Mouse (Mus musculus) heart, postnatal 36 days (tissue): Measurements from ENCODE around the gene Arhgef25. TPM values are rescaled to one million over a fixed set of nuclear protein-coding genes. Genes with fewer than 3 reads are reported as not detected.
"Not testable (repeated sequence)": the region's sequence is repeated elsewhere in the genome, so short reads cannot be mapped to it uniquely, and the experiment has no call there.

Source experiments
- DNase-seq, 2 experiments: peaks; one replicate each; pipeline ENCODE4 v3.0.0; 2021 to 2022
- intact Hi-C: fragments of 180-260 bp; cut with DNase I; formaldehyde crosslinking; loops from one replicate; pipeline ENCODE4 v1.15.1; 2025
- total RNA-seq, 2 experiments: library from RNA; stranded (reverse); gene quantifications; 2 replicates each; pipeline ENCODE4 v1.2.3; 2021

The Arhgef25 gene
- total RNA-seq, 2 experiments from 2014 or later = 12.4 to 12.8 TPM

GRCm38 (mm10) chr10:127205373-127205772 lies 15.5 kb upstream of the Arhgef25 start:
- DNase-seq = no peak
- intact Hi-C loops = no loop called here

GRCm38 (mm10) chr10:127204589-127204988 lies 14.7 kb upstream of the Arhgef25 start:
- intact Hi-C loops = no loop called here
- no peak for DNase-seq

DNA sequence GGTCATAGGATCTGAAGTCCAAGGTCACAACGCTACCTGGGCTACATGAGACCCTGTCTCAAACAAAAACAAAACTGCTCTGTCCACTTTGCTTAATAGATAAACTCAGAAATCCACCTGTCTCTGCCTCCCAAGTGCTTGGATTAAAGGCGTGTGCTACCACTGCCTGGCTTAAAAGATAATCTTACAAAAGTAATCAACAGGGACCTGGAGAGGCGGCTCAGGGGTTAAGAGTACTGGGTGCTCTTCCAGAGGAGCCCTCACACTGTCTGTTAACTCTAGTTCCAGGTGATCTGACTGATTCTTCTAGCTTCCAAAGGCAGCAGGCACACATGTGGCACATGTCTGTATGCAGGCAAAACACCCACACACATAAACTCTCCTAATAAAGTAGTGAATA lies 13.2 kb upstream of the Arhgef25 start:
- intact Hi-C loops = no loop called here
- DNase-seq = no peak

- intact Hi-C loops = no loop called here
- DNase-seq = no peak
These were observed 10.4 kb upstream of the Arhgef25 start for GRCm38 (mm10) chr10:127200279-127200678.

GRCm38 (mm10) chr10:127199474-127199873 lies 9.6 kb upstream of the Arhgef25 start:
- intact Hi-C loops = no loop called here
- DNase-seq = no peak

GRCm38 (mm10) chr10:127199068-127199467 lies 9.2 kb upstream of the Arhgef25 start:
- no peak for DNase-seq
- intact Hi-C loops = no loop called here

- DNase-seq = no peak
- intact Hi-C loops = no loop called here
These were observed 8.6 kb upstream of the Arhgef25 start for GRCm38 (mm10) chr10:127198492-127198891.

DNA sequence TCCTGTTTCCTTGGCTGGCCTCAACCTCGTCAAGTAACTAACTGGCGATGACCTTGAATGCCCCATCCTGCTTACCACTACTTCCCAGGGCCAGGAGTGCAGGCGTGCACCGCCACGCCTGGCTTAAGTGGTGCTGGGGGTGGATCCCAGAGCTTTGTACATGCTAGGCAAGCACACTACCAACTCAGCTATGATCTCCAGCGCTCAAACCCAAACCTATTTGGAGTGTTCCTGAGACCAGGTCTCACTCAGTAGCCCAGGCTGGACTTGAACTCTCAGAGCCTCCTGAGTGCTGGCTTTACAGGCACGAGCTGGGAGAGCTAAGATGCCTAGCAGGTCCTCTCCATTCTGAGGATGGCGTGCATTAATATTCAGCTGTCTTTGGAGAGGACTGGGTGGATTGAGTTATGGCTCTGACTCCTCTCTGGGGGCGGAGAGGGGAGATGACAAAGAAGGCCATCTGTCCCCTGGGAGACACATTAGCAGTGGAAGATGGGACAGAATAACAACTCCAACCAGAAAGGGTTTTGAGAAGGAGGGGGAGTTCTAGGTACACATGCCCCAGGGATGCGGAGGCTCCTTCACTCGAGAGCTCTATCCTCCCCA lies 7.7 kb upstream of the Arhgef25 start:
- intact Hi-C loops = no loop called here
- DNase-seq = no peak

- DNase-seq = no peak
- intact Hi-C loops = no loop called here
These were observed 7.2 kb upstream of the Arhgef25 start for GRCm38 (mm10) chr10:127197104-127197503.

DNA sequence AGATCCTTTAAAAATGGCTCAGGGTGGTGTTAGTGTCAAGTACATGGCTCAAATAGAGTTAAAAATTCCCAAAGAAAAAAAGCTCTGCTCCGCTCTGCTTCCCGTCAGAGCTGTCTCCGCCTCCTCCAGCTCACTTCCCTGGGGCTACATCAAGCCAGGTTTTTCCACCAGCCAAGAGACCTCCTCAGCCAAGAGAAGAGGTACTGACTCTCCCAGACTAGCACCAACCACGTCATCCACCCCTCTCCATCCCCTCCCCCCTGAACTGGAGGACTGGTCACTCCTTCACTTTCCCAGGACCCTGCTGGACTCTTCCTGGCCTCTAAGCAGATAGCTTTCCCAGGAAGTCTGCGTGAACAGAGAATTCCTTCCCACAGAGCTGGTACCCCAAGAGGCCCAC lies 6.5 kb upstream of the Arhgef25 start:
- DNase-seq = peak; percentile 64 to 65
- intact Hi-C loops = no loop called here

DNA sequence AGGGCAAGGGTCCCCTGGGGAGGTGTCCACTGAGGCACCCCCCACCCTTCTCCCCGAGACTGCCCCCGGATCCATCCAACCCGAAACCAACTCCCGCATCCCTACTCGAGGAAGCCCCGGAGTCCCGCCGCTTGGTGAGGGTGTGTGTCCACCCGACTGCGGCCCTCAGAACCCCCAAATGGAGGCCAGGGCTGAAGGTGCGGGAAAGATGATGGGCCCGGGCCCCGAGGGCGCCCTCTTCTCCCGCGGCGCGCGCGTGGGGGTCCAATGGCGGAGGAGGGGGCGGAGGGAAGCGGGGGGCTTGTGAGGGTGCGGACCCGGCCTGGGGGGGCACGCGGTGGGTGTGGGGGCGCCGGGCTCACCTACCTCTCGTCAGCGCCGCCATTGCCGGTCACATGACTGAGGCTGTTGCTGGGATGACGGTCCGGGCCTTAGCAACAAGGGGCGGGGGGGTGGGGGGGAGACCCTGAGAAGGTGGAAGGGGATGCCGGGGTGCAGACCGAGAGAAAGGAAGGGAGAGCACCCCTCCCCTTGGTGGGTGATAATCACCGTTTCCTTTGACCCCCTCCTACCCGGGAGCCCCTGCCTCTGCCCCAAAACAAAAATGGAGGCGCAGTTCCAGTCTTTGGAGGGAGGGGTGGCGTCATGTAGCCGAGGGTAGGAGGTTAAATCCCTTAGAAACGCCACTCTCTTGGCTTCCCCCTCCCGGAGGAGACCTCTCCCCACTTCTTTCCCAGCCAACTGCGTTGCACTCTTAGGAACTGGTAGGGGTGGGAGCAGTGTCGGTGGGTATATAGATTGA lies 5.6 kb upstream of the Arhgef25 start, which contains the start of gene Dtx3:
Gene Dtx3 (minus strand): TSS at position 401 of the 802 bp plus-strand sequence.
- intact Hi-C loops = no loop called here

DNA sequence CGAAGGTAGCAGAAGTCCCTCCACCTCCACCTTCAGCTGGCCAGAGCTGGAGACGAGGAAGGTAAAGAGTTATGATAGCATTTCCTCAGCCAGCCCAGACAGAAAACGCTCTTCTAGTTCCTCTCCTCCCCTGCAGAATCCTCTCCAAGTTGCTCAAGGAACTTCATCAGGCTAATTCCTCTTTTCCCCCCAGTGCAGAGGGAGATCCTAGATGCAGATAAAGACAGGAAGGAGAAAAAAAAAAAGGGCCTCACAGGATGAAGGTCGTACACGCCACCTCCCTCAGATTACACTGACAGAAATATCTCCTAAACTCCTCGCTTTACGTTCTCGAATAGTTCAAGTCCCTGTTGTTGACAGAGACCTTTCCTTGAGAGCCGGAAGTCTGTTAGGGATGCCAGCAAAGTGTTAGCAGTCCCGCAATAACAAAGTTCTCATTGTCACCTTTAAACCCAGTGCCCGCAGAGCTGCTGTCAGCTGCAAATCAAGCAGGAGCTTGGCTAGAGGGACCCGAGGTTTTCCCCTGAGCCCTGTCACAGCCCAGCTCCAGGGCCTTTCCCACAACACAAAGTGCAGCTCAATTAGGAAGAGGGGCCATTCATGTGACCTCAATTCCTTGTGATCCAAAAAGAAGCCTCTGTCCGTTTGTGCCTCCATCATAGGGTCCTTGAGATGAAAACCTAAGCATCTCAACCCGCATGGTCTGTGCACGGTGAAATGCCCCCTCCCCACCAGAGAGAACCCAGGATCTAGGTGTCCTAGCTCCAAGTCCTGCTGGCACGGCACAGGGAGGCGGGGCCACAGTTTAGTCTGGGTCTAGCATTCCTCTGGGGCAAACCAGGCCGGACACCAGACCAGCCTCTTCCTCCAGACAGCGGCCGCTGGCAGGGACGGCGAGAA lies 4.8 kb upstream of the Arhgef25 start:
- intact Hi-C loops = no loop called here

More for the DNA sequence above, 5.6 kb upstream of the Arhgef25 start, which contains the start of gene Dtx3:
- peak in 1 of 2 experiments; percentile 62 for DNase-seq

DNA sequence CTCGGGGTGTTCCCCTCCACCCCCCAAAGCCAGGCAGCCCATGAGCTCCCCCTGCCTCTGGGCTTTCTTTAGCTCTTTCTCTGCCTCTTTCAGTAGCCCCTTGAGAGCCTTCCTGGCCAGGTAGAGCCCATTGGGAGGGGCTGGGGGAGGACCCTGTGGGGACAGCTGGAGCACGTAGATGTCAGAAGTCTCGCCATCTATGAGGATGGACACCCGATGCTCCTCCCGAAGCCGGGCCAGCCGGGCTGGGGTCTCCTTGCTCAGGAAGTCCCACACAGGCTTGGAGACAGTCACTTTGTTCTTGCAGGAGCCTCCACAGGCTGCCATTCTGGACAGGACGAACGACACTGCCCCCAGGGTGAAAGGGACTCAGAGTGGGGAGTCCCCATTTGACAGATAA lies 3.1 kb upstream of the Arhgef25 start:
- intact Hi-C loops = no loop called here
- DNase-seq = no peak

More for the DNA sequence above, 4.8 kb upstream of the Arhgef25 start:
- DNase-seq = peak; percentile 72 to 76

GRCm38 (mm10) chr10:127192057-127192328 lies 2.1 kb upstream of the Arhgef25 start:
- intact Hi-C loops, DNase-seq: not testable (repeated sequence)

- intact Hi-C loops = no loop called here
- DNase-seq = no peak
These were observed 1.5 kb upstream of the Arhgef25 start for GRCm38 (mm10) chr10:127191191-127192056.

GRCm38 (mm10) chr10:127190398-127191190 lies 711 bp upstream of the Arhgef25 start:
- DNase-seq = no peak
- intact Hi-C loops = no loop called here

DNA sequence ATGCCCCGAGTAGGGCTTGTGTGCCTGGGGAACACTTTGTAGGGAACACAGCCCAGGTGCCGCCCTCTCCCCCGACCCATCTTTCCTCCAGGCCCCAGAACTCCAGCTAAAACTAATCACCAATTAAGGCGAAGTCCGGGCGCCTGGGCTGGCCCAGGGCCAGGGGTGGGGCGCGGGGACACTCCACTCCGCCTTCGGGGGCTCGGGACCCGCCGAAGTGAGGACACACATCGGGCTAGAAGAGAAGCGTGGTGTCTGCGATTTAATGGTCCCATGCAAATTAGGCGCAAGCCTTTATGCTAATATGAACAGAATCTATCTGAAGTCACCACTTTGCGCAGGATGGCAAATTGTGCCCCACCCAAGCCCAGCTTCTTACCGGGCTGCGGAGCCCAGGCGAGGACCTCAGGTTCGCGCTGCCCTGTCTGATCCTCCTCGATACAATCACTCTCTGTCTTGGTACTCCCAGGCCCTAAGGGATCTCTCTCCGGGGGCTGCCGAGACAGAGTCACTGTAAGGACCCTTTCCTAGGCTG lies 700 bp downstream of the Arhgef25 start:
- peak; percentile 66 to 73 for DNase-seq
- intact Hi-C loops = no loop called here

GRCm38 (mm10) chr10:127188465-127189115 lies 1.3 kb downstream of the Arhgef25 start:
- DNase-seq = peak; percentile 67 to 76

GRCm38 (mm10) chr10:127188079-127188453 lies 1.8 kb downstream of the Arhgef25 start:
- intact Hi-C loops = no loop called here
- no peak for DNase-seq

More at GRCm38 (mm10) chr10:127188465-127189115, 1.3 kb downstream of the Arhgef25 start:
- intact Hi-C loops = no loop called here
